Mouse (Mus musculus) ES-CJ7 (cell line): ENCODE measurements around the gene Speg.
A peak's percentile ranks its signal among the peaks of the same experiment; 100 is the strongest.

ENCODE experiments used
- DNase-seq: peaks from one replicate; pipeline ENCODE4 v3.0.0; 2011; ENCODE audit warnings: low read depth, low spot score

The Speg gene

DNA sequence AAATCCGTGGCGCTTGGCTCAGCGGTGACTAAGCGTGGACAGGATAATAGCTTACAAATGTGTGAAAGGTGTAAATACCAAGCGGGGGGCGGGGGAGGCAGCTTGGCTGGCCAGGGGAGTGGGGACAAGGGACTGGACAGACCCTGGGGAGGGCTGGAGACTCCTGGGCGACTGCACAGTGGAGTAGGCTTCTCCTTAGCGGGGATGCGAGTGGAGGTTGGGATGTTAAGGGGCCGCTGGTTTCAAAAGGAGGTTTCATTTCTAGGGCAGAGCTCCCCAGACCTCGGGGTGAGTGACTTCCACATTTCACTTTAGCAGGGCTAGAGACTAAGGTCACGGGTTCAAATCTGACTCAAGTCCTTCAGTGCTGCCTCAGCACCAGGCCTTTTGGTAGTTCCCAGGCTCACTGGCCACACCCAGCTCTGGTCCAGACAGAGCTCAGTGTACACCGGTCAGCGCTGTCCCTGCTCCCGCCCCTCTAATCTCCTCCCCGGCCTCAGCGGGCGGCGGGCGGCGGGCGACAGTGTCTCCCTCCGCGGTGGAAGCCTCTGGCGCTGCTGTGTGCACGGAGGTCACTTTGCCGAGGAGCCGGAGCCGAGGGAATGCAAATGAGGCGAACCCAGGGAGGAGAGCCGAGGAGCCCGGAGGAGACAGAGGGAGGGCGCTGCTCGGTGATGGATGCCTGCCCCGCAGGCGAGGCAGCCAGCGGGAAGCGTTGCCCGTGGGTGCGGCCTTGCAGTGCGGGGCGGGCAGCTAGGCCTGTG, 83.1 kb downstream of the Speg start:
- DNase-seq = no peak

DNA sequence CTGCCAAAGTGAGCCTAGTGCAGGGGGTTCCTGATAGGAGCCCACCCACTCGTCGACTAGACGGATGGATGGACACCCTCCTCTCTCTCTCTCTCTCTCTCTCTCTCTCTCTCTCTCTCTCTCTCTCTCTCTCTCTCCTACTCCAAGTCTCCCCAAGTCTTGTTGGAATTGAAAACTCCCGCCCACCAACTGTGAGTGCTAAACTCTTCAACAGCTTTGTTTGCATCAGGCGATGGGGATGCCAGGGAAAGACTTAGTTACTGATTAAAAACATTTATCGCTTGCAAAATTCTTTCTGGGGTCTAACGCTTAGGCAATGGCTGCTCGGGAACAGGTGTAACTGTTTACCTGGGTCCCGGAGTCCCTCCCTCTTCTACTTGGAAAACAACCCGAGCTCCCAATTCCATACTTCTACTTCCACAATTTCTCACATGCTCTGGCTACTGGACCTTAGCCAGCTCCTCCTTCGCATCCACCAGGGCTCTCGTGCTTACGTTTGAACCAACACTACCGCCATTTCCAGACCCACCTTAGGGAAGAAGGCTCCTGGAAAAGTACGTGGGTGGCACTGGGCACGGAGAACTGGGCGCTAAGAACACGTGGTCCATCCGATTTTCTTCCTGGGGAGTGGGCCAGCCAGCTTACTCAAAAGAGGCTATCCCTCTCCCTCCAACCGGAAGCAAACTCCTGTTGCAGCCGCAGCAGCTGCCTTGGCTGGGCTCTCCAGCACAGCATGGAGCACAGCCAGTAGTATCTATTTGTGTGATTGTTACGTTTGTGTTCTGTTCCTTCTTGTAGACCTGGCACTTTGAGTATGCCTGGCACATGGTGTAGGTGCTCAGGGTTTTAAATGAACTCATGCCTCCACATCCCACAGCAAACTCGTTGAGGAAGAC, 83.9 kb downstream of the Speg start:
- DNase-seq = no peak

DNA sequence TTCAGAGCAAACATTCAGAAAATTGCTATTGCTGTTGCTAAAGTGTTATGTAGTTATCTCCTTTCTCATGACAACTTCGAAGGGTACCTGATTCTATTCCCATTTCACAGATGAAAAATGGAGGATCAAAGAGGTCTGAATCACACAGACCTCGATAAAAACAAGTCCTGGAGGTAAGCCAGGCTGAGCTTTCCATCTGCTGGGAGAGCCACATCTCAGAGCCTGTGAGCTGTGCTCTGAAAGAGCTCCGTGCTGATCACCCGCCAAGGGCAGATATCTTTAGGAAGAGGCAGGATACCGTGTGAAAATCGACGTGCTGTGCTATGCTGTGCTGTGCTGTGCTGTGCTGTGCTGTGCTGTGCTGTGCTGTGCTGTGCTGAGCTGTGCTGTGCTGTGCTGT, 85.2 kb downstream of the Speg start:
- no peak for DNase-seq

DNA sequence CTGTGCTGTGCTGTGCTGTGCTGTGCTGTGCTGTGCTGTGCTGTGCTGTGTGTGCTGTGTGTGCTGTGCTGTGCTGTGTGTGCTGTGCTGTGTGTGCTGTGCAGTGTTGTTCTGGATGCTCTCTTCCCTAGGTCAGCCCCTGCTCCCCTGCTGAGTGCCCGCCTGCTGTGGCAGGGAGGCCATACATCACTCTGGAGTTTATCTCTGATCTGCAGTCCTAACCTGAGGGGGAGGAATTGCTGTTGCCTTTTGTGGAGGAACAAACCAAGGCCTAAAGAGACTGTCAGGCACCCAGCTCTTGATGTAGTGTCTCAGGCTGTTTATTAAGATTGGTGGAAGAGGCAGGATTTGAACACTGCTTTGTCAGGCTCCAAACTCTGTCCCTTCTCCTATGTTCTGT, 87.5 kb downstream of the Speg start:
- DNase-seq = no peak

DNA sequence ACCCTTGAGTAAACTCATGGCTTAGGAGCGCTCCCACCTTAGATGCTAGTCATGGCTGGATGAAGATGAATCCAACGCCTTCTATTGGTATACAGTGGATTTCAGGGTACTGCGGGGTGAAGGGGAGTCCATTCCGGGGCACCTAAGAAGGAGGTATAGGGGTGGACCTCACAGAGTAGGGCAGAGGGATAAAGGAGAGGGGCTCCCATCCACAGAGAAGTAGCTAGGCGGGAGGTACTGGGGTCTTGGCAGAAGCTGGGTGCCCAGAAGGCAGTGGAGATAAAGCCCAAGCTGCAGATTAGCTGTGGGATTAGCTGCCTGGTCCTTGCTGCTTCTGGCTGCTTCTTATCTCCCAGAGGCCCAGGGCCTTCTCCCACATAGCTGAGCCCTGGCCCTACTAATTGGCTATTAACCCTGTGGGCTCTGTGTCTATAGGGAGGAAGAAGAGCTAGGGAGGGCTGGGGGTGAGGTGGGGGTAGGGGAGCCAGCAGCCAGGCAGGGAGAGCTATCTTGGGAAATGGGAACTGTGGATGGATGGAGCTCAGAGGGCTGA, 88.6 kb downstream of the Speg start:
- DNase-seq = no peak

DNA sequence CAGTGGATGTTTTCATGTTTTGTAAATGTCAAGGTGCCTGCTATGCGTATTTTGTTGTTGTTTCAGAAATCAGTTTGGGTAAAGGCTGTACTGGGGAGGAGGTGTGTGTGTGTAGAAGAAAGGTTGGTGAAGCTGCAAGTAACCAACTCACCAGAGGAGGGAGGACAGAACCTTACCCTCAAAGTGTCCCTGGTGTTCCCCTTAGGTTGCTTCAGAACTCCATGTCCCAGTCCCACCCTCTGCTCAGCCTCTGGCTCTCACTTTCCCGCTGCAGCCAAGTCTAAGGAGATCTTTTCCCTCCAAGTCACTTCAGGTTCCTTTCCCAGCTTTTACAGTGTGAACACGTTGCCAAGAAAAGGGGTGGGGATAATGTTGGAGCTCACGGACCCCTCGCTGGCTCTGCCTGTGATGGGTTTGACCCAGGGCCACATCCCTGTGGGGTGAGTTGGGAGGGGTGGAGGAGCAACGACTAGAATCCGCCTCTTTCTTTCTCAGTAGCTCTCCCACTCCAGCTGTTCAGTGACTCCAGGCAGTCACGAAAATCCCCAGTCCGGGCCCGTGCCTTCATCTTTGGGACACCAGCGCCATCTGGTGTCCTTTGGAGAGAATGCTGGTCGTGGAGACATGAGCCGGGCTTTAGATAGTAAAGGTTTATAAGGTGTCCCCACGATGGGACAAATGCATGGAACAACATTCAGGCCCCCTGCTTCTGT, 92.3 kb downstream of the Speg start:
- DNase-seq = peak; percentile 83

DNA sequence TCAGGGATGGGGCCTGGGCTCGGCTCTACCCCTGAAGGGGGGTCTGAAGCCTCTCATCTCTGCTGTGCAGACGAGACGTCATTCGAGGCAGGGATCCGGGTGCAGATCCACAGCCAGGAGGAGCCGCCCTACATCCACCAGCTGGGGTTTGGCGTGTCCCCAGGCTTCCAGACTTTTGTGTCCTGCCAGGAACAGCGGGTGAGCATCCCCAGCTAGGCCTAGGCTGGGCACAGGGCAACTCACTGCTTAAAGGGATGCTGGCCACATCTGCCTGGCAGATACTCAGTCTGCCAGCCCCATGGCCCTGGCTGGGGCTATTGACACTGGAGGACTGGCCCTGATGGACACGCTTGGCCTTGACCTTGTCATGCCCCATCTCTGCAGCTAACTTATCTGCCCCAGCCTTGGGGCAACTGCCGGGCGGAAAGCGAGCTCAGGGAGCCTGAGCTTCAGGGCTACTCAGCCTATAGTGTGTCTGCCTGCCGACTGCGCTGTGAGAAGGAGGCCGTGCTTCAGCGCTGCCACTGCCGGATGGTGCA, 94.3 kb downstream of the Speg start:
- DNase-seq = no peak

DNA sequence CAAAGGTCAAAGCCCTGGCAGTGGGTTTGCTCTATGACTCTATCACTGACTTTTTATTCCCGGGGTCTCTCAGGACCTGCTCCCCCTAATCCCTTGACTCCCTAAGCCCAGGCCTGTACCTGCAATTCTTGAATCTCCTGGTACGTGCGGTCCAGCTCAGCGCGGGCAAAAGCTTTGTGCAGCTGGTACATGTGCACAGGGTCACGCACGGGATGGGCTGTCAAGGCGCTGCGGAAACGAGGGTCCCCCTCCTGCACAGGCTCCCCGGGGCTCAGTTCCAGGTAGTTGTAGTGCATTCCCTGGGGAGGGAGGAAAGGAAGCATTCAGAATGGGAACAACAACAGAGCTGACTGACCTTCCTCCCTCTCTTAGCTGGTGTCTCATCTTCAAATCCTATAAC, 101.3 kb downstream of the Speg start:
- DNase-seq = no peak

DNA sequence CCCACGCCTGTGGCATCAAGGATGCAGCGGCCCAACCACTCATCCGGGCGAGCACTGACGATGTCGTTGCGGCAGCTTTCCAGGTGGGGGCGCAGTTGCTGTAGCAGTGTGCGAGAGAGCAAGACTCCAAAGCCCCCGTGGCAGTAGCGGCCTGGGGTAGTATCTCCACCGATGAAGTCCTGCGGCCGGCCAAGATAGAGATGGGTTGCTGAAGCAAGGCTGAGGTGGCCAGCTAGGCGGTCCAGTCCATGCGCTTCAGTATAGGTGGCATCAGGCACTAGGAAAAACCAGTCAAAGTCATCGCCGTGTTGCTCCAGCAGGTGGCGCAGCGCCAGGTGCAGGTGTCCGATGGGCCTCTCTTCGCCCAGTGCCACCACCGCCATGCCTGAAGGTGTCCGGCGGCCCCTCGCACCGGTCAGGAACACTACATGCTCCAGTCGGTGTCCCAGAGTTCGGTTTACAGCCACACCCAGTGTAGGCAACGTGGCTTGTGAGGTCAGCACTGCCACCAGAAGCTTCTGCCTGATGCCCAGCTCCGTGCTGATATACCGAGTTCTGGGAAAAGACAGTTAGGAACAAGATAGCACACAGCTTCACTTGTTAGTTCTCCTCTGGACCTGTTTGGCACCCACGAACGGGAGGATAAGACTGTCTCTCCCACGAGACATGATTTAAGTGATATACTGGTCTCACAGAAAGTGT, 102.3 kb downstream of the Speg start:
- DNase-seq = peak; percentile 84

DNA sequence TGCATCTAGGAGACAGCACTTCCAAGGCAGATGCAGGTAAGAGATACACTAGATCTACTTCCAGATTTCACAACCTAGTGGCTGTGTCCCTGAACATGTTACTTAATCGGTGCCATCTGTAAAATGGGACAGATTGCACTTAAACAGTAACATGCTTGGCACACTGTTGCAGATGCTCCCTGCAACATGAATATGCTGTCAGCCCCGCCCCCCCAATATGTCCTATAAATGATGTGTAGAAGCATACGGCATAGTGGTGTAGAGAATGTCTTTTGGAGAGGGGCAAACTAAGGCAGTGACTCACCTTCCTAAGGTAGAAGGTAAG, 102.8 kb downstream of the Speg start:
- no peak for DNase-seq

DNA sequence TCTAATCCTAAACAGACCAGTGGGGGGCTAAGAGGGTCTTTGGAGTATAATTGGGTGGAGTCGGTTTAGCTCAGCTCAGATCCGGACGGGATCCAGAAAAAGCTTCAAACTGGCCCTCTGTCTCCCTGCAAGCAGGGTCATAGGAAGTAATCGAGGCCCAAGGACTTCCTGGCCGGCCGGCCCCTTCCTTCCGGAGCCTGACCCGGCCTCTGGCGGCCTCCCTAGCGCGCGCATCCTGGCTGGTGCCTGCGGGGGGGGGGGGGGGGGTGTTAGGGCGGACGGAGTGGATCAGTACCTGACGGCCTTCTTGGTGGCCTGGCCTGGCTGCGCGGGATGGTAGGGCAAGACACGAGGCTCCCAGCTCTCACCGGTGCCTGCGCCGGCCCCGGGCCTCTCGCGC, 103.4 kb downstream of the Speg start:
- DNase-seq = no peak

DNA sequence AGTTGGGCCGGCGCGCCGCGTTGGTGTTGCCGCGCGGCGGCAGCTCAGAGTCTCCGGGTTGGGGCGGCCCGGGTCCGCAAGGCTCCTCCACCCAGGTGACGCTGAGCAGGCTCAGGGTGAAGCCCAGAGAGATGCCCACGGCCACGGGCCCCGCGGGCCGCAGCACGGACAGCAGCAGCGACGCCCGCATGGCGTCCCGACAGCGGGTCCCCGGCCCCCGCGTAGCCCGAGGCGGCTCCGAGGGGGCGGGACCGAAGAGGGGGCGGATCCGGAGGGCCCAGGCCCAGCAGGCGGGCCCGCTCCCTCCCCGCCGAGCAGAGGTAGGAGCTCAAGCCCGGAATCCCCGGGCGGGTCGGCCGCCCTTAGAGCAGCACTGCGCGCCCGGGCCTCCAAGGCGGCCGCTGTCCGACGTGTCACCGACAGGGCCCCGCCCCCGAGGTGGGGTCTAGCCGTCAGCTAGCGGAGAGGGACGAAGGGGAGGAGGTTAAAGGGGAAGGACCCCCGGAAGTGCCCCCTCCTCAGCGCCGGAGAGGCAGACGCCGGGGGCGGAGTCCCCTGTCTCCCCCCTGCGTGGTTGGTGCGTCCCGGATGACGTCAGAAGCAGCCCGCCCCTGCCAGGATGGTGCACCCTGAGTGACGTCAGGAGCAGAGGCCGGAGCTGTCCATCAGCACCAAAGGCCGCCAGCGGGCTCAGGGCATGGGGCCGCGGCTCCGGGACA, 104.0 kb downstream of the Speg start, which contains the start of the genes Chpf and Tmem198:
Gene Chpf (minus strand): TSS at position 392 of the 719 bp plus-strand sequence.
Gene Tmem198 (plus strand): TSS at position 617 of the 719 bp plus-strand sequence.
- DNase-seq = peak; percentile 99

DNA sequence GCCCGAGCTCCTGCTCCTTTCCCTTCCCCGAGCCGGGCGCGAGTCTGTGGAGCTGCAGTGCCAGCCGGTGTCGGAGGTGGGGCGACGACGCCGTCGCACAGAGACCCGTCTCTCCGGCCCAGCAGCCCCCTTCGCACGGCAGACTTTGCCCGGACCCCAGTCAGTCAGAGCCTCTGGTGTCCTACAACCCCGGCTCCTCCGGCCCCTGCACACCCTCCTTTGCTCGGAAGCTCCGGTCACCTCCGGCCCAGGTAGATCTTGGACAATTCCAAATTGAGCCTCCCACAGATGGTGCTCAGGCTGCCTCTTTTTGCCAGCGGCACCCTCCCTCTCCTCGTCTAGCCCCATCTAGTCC, 104.5 kb downstream of the Speg start:
- DNase-seq = no peak

DNA sequence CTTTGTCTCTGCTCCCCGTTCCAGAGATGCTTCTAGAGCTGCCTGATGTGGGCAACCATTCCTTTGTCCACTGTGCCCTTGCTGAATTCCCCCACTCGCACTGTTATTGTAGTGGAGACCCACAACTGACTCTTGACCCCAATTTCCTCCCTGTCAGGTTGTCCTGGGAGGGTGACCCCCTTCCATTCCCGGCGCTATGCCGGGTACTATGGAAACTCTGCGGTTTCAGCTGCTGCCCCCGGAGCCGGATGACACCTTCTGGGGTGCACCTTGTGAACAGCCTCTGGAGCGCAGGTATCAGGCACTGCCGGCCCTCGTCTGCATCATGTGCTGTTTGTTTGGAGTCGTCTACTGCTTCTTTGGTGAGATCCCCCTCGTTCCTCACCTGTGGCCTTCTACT, 104.9 kb downstream of the Speg start:
- no peak for DNase-seq

DNA sequence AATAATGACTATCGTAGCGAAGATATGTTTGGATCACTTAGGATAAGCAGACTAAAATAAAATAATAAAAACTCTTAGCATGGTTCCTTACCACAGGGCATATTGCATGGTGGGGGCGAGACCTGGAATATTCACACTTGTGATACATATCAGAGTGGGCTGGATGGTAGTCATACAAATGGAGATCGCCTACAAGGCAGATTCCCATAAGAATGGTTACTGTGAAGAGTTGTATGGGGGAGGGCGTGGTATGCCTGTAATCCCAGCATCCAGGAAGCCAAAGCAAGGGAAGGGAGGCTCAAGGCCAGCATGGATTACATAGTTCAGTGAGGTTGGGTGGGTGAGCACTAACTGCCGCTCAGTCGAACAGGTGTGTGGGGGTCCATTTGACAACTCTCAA, 105.6 kb downstream of the Speg start:
- DNase-seq = peak; percentile 88
